Mouse (Mus musculus) lung, embryonic 14.5 days (tissue): ENCODE measurements around the gene Srsf5. TPM values are rescaled to one million over a fixed set of nuclear protein-coding genes. Genes with fewer than 3 reads are reported as not detected.

Experiments
- ATAC-seq: fragments of 200-750 bp; cut with Nextera tagmentation; 2 replicates; pipeline ENCODE4 v1.8.0; 2017; ENCODE audit warnings: mild to moderate bottlenecking, moderate TSS enrichment, moderate library complexity; ENCODE audit not compliant: insufficient read depth
- DNase-seq: peaks from one replicate; pipeline ENCODE4 v3.0.0-alpha.2; 2015
- H3K27ac ChIP-seq: fragments of 300-500 bp; sonication (generic); 2 replicates; pipeline ENCODE4 v1.5.1; 2014; ENCODE audit warnings: low read depth, mild to moderate bottlenecking, moderate library complexity
- H3K27me3 ChIP-seq: fragments of 300-500 bp; sonication (generic); 2 replicates; pipeline ENCODE4 v1.6.1; 2014; ENCODE audit warnings: low read length, control low read depth; ENCODE audit not compliant: insufficient read depth
- H3K36me3 ChIP-seq: fragments of 300-500 bp; sonication (generic); 2 replicates; pipeline ENCODE4 v1.6.1; 2014; ENCODE audit warnings: control low read depth; ENCODE audit not compliant: insufficient read depth
- H3K4me1 ChIP-seq: fragments of 300-500 bp; sonication (generic); 2 replicates; pipeline ENCODE4 v1.6.1; 2014; ENCODE audit warnings: antibody characterized with exemption, control low read depth; ENCODE audit not compliant: insufficient read depth
- H3K4me2 ChIP-seq: fragments of 300-500 bp; sonication (generic); 2 replicates; pipeline ENCODE4 v1.6.1; 2014; ENCODE audit warnings: mild to moderate bottlenecking
- H3K4me3 ChIP-seq: fragments of 300-500 bp; sonication (generic); 2 replicates; pipeline ENCODE4 v1.5.1; 2014; ENCODE audit warnings: low read depth, low read length
- H3K9ac ChIP-seq: fragments of 300-500 bp; sonication (generic); 2 replicates; pipeline ENCODE4 v1.6.1; 2014
- H3K9me3 ChIP-seq: fragments of 300-500 bp; sonication (generic); 2 replicates; pipeline ENCODE4 v1.6.1; 2016; ENCODE audit warnings: low read depth, low read length, control low read depth
- CTCF ChIP-seq: IDR thresholded peaks from 2 replicates; pipeline ENCODE4 v1.5.1; 2016; ENCODE audit warnings: antibody characterized with exemption, low read depth
- WGBS: fragments of 180-500 bp; shearing (Covaris S2); extraction: QIAGEN DNeasy Blood & Tissue Kit; methylation state at CpG from one replicate; pipeline ENCODE4 v1.1.7; 2014; 5-methylcytosine and 5-hydroxymethylcytosine counted together
- polyA plus RNA-seq: library from polyadenylated mRNA; unstranded; fragments of >200 nt; fragmentation: Nextera tagmentation; extraction: Ambion mirVana; gene quantifications from 2 replicates; pipeline ENCODE4 v1.2.1, GENCODE M21; 2014

Gene Srsf5
- polyA plus RNA-seq, 1 experiment from 2014 or later: 357 TPM

GRCm38 (mm10) chr12:80966059-80966838, 20.9 kb downstream of the Srsf5 start:
- 75% methylated on average over 11 of the region's 11 CpGs for WGBS
- ATAC-seq: no peak
- H3K9ac ChIP-seq: no peak overlapping the region
- H3K27ac ChIP-seq: no peak overlapping the region
- no peak for DNase-seq
- H3K36me3 ChIP-seq: no peaks in the 10 kb centered on the region
- H3K9me3 ChIP-seq: no peaks in the 10 kb centered on the region
- TF ChIP-seq CTCF: no peak
- no peak overlapping the region for H3K4me3 ChIP-seq
- H3K4me2 ChIP-seq: no peak overlapping the region
- H3K4me1 ChIP-seq: no peaks in the 10 kb centered on the region
- H3K27me3 ChIP-seq: no peaks in the 10 kb centered on the region

- Histone ChIP-seq H3K4me2 (no peak overlapping the region), H3K27me3 (no peaks in the 10 kb centered on the region), H3K36me3 (no peaks in the 10 kb centered on the region), H3K4me1 (no peaks in the 10 kb centered on the region), H3K9me3 (no peaks in the 10 kb centered on the region), H3K27ac (no peak overlapping the region), H3K9ac (no peak overlapping the region), H3K4me3 (no peak overlapping the region)
- DNase-seq (no peak), ATAC-seq (no peak)
- no peak for TF ChIP-seq CTCF
- 85% methylated on average over 9 of the region's 9 CpGs for WGBS
Observed at GRCm38 (mm10) chr12:80967918-80968317, 22.6 kb downstream of the Srsf5 start.

GRCm38 (mm10) chr12:80968605-80969004, 23.3 kb downstream of the Srsf5 start, which contains the start of gene Slc10a1:
Gene Slc10a1, minus strand, starts transcription at chr12:80968705.
- no peaks in the 10 kb centered on the region for H3K36me3 ChIP-seq
- no peaks in the 10 kb centered on the region for H3K27me3 ChIP-seq
- no peak within 1 kb of the TSS for H3K4me2 ChIP-seq
- WGBS: 81% methylated on average over 5 of the region's 5 CpGs
- DNase-seq (no peak), ATAC-seq (no peak)
- TF ChIP-seq CTCF: no peak
- no peaks in the 10 kb centered on the region for H3K4me1 ChIP-seq
- no peaks in the 10 kb centered on the region for H3K9me3 ChIP-seq
- no peak within 1 kb of the TSS for H3K27ac ChIP-seq
- no peak within 1 kb of the TSS for H3K9ac ChIP-seq
- no peak within 1 kb of the TSS for H3K4me3 ChIP-seq

- 72% methylated on average over 8 of the region's 8 CpGs for WGBS
- Histone ChIP-seq H3K9me3 (no peaks in the 10 kb centered on the region), H3K27me3 (no peaks in the 10 kb centered on the region), H3K36me3 (no peaks in the 10 kb centered on the region), H3K9ac (no peak overlapping the region), H3K4me3 (no peak overlapping the region), H3K4me1 (no peaks in the 10 kb centered on the region), H3K4me2 (no peak overlapping the region), H3K27ac (no peak overlapping the region)
- DNase-seq (no peak), ATAC-seq (no peak)
- no peak for TF ChIP-seq CTCF
Observed at GRCm38 (mm10) chr12:80970181-80970705, 24.9 kb downstream of the Srsf5 start.

- H3K27ac ChIP-seq: no peak overlapping the region
- no peaks in the 10 kb centered on the region for H3K27me3 ChIP-seq
- H3K36me3 ChIP-seq: no peaks in the 10 kb centered on the region
- no peaks in the 10 kb centered on the region for H3K4me1 ChIP-seq
- H3K4me3 ChIP-seq: no peak overlapping the region
- no peak for TF ChIP-seq CTCF
- no peaks in the 10 kb centered on the region for H3K9me3 ChIP-seq
- ATAC-seq (no peak), DNase-seq (no peak)
- H3K4me2 ChIP-seq: no peak overlapping the region
- no peak overlapping the region for H3K9ac ChIP-seq
- WGBS: 43% methylated on average over 3 of the region's 3 CpGs
Observed at GRCm38 (mm10) chr12:80971756-80972155, 26.5 kb downstream of the Srsf5 start.

GRCm38 (mm10) chr12:80975939-80976671, 30.8 kb downstream of the Srsf5 start:
- no peak for ATAC-seq
- Histone ChIP-seq H3K9me3 (no peaks in the 10 kb centered on the region), H3K4me1 (no peaks in the 10 kb centered on the region), H3K36me3 (no peaks in the 10 kb centered on the region), H3K4me2 (no peak overlapping the region), H3K27me3 (no peaks in the 10 kb centered on the region), H3K27ac (no peak overlapping the region), H3K9ac (no peak overlapping the region), H3K4me3 (no peak overlapping the region)
- WGBS: 78% methylated on average over 11 of the region's 11 CpGs
- TF ChIP-seq CTCF: no peak
- DNase-seq: no peak

GRCm38 (mm10) chr12:80982326-80982725, 37.0 kb downstream of the Srsf5 start:
- H3K27me3 ChIP-seq: no peaks in the 10 kb centered on the region
- peak; percentile 88 for DNase-seq
- no peaks in the 10 kb centered on the region for H3K36me3 ChIP-seq
- no peak overlapping the region for H3K27ac ChIP-seq
- TF ChIP-seq CTCF: peak; percentile 98
- no peaks in the 10 kb centered on the region for H3K9me3 ChIP-seq
- 2% methylated on average over 7 of the region's 7 CpGs for WGBS
- ATAC-seq: no peak
- H3K4me2 ChIP-seq: no peak overlapping the region
- H3K4me1 ChIP-seq: no peaks in the 10 kb centered on the region
- no peak overlapping the region for H3K4me3 ChIP-seq
- no peak overlapping the region for H3K9ac ChIP-seq
